Mouse (Mus musculus): Measurements from ENCODE around the gene Vmn1r75.

Gene Vmn1r75

GRCm38 (mm10) chr7:11874330-11874729 lies at the start of gene Vmn1r75:
Gene Vmn1r75 (plus strand): TSS chr7:11874630.
- no peak for DNase-seq

DNA sequence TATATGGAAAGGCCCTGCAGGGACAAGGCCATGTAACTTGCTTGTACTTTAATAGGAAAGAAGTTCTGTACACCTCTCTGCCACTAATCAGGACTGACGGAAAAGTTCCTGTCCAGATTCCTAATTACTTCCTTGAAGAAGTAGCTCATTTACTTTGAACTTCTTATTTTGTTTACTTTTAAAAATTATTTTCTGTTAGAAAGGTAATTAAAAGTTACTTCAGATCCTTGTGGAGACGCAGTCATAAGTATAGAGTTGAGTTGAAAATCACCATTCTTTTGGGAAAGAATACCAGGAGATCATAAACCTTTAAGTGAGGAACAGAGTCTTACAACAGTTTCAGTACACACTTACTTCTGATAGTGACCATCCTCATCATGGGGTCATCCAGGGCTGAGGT lies 40.8 kb upstream of the Vmn1r75 start, which contains the start of gene Vmn1r74:
Gene Vmn1r74 (plus strand): TSS at position 301 of the 400 bp plus-strand sequence.
- DNase-seq: no peak
